Mouse (Mus musculus) lung, postnatal 36 days (tissue): ENCODE data around the gene Otulin.

Source experiments
- DNase-seq: peaks from one replicate; pipeline ENCODE4 v3.0.0; 2022; ENCODE audit warnings: mixed read lengths

The Otulin gene

DNA sequence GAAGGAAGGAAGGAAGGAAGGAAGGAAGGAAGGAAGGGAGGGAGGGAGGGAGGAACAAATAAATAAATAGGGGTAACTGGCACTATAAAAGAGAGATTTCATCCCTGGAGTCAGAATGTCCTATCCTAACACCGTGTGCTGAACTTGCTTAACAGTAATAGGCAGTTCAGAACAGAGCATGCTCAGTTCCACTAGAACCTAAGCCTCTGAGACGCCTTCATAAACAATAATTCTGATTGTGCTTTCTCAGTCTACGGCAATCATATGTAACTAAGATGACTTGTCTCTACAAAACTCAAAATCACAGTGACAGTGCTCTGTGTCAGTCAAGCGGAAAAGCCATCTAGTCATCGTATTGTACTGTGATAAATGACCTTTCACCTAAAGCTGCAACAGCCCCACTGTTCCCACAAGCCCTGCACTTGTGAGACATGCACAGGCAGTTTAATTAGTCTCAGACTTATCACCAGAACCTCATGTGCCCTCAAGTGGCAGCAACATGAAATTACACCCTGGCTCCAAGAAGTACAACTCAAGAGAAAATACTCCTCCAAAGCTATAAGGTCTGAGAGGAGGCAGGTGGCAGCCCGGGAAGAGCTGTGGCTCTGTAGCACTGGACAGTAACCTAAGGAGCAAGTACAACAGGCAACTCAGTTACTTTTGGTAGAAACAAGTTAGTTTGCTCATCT lies 17.8 kb downstream of the Otulin start:
- DNase-seq = peak; percentile 81

- no peak for DNase-seq
Observed at GRCm38 (mm10) chr15:27609554-27609953, 20.9 kb downstream of the Otulin start.

- DNase-seq = no peak
Observed at GRCm38 (mm10) chr15:27605252-27605651, 25.2 kb downstream of the Otulin start.

- no peak for DNase-seq
Observed at GRCm38 (mm10) chr15:27604558-27604957, 25.9 kb downstream of the Otulin start.

DNA sequence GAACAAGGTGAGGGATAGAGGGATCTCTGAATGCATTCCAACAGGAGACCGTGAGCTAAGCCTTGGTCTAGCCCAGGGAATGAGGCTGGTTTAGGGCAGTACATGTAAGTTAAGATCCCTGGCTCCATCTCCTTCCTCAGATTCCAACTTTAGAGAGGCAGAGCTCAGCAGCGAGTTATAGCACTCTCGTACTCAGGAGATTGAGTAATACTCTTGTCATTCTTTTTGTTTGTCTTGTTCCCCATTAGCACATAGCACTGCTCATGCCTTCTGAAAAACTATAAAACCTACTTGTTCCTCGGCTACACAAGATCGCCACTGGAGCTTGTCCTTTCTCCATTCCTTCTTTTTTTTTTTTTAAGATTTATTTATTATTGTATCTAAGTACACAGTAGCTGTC lies 30.0 kb downstream of the Otulin start:
- no peak for DNase-seq

- no peak for DNase-seq
Observed at GRCm38 (mm10) chr15:27598786-27599385, 31.6 kb downstream of the Otulin start.

DNA sequence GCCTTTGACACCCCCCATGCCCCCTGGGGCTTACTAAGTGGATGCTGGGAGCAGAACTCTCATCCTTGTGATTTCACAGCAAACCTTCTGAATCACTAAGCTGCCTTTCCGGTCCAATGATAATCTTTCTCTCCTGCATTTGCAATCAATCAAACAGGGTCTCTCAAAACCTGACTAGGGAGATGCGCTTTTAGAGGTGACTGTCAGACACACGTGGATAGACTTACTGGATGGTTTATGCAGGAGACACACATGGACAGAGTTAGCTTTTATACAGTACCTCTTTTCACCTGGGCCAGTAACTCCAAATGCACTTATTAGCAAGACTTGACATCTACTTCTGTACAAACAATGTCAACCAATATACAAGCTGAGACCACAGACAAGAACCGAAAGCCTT lies 33.0 kb downstream of the Otulin start:
- DNase-seq = no peak

DNA sequence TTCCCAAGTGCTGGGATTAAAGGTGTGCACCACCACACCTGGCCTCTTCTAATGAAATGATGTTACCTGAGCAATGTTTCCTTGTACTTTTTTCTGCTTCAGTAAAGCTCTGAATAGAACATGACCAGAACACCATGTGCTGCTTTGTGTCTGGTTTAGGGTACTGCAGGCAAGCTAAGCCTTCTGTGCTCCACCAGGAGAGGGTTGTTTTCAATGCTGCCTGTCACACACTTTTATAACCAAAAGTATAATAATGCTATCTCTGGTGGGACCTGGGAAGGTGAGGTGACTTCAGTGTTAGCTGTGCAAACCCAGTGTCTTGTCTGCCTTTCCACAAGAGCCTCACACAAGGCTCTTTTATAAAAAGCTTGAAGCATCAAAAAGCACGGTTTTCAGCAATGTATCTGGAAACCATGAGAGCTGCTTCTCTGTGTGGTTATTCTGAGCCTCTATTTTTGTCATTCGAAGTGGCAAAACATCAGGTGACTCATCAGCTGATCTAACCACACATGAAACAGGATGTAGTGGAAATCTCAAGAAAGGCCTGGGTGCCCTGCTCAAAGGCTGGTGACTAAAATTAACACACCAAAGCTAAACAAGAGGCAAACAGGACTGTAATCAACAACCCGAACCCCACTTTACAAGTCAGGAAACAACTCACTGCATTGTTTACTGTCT lies 33.9 kb downstream of the Otulin start:
- peak; percentile 73 for DNase-seq

DNA sequence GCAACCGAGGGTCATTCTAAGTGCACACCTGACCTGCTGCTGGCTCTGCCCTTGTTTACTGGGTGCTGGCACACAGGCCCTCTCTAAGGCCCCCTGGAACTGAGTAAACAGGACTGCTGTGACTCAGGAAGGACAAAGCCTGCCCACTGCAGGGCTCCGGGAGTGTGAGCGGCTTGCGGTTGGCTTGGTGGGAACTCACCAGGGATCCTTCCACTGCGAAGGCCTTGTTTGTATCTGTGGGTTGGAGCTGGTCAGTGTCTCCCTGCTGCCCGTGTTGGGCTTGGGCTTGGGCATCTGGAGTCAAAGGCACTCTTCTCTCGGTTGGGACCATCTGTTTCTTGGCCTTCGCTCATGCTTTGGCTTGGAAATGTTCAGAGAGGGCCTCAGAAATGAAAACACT lies 34.9 kb downstream of the Otulin start:
- DNase-seq = no peak

DNA sequence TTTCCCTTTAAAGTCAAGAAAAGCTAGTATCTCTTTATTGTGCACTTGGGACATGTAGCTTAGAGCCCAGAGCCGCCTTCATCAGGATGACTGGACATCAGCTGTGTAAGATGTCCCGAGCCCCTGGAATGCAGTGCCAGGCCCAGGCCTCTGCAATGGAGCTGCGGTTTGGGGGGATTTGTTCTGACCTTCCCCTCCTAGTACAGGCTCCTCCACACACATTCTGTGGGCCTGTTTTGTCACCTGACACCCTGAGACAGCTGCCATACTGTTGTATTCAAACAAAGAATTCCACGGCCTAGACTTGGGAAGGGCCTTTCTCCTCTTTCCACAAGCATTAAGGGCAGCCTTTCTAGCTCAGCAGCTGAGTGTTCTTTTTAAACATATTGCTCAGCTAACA lies 35.5 kb downstream of the Otulin start:
- DNase-seq = no peak

- no peak for DNase-seq
Observed at GRCm38 (mm10) chr15:27593717-27594116, 36.8 kb downstream of the Otulin start.

- DNase-seq = no peak
Observed at GRCm38 (mm10) chr15:27592620-27593320, 37.7 kb downstream of the Otulin start.

GRCm38 (mm10) chr15:27590812-27591211 lies 39.7 kb downstream of the Otulin start:
- DNase-seq = no peak

DNA sequence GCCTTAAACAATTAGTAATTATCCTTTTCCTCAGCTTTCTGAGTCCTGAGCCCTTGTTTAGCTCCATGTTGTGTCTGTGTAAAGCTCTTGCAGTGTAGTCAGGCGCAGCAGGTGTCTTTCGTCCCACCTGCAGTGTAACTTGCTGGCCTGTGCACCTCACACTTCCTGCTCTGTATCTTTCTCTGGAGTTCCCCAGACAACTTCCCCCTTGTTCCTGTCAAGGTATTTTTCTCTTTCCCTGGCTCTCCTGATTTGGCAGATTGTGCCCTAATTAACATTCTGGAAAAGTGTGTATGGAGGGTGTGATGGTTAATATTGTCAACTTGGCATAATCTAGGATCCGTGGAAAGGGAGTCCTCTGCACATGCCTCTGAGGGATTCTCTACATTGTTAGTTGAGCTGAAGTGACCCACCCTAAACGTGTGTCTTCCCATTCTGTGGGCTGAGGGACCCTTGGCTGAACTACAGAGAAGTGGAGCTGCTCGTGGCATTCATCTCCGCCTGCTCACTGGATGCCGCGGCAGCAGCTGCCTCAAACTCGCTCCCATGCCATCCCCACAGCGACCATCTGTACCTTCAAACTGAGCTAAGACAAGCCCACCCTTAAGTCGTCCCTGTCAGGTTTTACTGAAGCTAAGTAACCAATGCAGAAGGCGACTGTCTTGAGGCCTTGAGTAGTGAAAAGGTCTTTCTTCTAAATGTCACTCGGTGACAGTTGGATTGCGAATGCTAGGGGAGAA lies 42.2 kb downstream of the Otulin start:
- no peak for DNase-seq

DNA sequence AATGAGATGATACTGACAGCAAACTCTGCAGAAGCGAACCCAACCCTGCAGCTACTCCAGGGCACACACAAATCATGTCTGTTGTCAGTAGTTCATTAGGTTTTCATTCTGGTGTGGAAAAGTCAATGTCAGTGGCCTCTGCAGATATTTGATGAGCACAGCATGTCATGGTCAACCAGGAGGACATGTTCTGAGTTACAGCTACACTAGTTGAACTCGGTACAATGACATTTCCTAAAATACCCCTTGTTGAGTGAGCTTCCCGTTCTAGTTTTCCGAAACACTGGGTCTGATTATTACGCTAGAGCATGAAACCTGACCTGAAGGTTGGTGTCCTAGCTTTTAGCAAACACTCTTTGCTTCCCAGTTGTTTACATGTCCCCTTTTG lies 44.4 kb downstream of the Otulin start:
- DNase-seq = no peak

GRCm38 (mm10) chr15:27585466-27586092 lies 44.9 kb downstream of the Otulin start:
- no peak for DNase-seq

- DNase-seq = no peak
Observed at GRCm38 (mm10) chr15:27583620-27584019, 46.9 kb downstream of the Otulin start.

- peak; percentile 73 for DNase-seq
Observed at GRCm38 (mm10) chr15:27583042-27583441, 47.5 kb downstream of the Otulin start.

GRCm38 (mm10) chr15:27582428-27582827 lies 48.1 kb downstream of the Otulin start:
- DNase-seq = peak; percentile 56

- DNase-seq = no peak
Observed at GRCm38 (mm10) chr15:27581640-27582039, 48.9 kb downstream of the Otulin start.

DNA sequence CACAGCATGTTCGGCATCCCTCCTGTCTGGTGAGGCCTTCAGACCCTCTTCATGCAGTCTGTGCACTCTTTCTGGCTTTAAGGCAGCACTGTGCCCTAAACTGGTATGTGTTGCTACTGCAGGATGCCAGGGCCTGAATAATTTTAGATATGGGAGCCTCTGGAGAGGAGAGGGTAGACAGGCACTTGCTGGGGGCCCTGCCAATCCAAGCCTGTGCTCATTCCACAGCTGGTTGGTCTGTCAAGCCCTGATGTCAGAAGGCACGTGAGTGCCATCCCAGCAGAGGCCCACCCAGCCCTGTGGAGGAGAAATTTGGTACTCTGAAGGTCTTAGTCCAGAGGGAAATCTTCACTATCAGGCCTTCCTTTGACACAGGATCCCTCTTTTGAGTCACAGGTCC lies 49.7 kb downstream of the Otulin start:
- no peak for DNase-seq

DNA sequence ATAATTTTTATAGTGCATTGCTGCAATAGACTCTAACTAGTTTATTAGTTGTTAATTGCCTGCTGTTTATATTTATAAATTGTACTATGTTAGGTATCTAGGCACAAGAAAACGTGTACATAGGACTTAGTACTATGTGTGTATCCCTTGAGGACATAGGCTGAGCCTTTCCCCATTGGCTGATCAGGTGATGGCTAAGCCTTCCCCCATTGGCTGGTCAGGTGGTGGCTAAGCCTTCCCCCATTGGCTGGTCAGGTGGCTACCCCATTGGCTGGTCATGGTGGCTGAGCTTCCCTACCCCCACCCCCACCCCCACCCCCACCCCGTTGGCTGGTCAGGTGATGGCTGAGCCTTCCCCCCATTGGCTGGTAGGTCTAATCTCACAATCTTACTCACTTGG lies 50.6 kb downstream of the Otulin start:
- no peak for DNase-seq
